Mouse (Mus musculus) thymus, postnatal 36 days (tissue): ENCODE results near the gene Atp4a.
"Not testable (repeated sequence)": the region's sequence is repeated elsewhere in the genome, so short reads cannot be mapped to it uniquely, and the experiment has no call there.

Source experiments
- DNase-seq, 2 experiments: peaks; one replicate each; pipeline ENCODE4 v3.0.0; 2022; ENCODE audit warnings: mixed read lengths in 2 of 2

Gene Atp4a

GRCm38 (mm10) chr7:30730064-30730722 lies 18.2 kb downstream of the Atp4a start:
- DNase-seq, result not testable (repeated sequence)

GRCm38 (mm10) chr7:30736211-30736610 lies 24.2 kb downstream of the Atp4a start:
- DNase-seq, result no peak

- DNase-seq, result not testable (repeated sequence)
Observed at GRCm38 (mm10) chr7:30742570-30742969, 30.6 kb downstream of the Atp4a start.

GRCm38 (mm10) chr7:30743617-30744016 lies 31.6 kb downstream of the Atp4a start, which contains the start of gene Gapdhs:
Gene Gapdhs, minus strand, starts transcription at chr7:30743681.
- not testable (repeated sequence) for DNase-seq

GRCm38 (mm10) chr7:30744022-30744598 lies 32.1 kb downstream of the Atp4a start:
- DNase-seq, result no peak

- no peak for DNase-seq
Observed at GRCm38 (mm10) chr7:30747525-30748204, 35.7 kb downstream of the Atp4a start.

- no peak for DNase-seq
Observed at GRCm38 (mm10) chr7:30749824-30750606, 38.0 kb downstream of the Atp4a start.

- no peak for DNase-seq
Observed at GRCm38 (mm10) chr7:30751086-30751669, 39.2 kb downstream of the Atp4a start, which contains the start of gene Sbsn. Gene Sbsn, plus strand, starts transcription at chr7:30751471.

- no peak for DNase-seq
Observed at GRCm38 (mm10) chr7:30757001-30757400, 45.0 kb downstream of the Atp4a start.

GRCm38 (mm10) chr7:30758853-30759252 lies 46.8 kb downstream of the Atp4a start:
- DNase-seq, result no peak

- no peak for DNase-seq
Observed at GRCm38 (mm10) chr7:30761769-30762352, 49.9 kb downstream of the Atp4a start.

GRCm38 (mm10) chr7:30763456-30763855 lies 51.4 kb downstream of the Atp4a start, which contains the start of gene Dmkn:
Gene Dmkn, plus strand, starts transcription at chr7:30763756.
- no peak for DNase-seq

GRCm38 (mm10) chr7:30765173-30765572 lies 53.2 kb downstream of the Atp4a start:
- DNase-seq, result no peak

- DNase-seq, result no peak
Observed at GRCm38 (mm10) chr7:30766408-30766807, 54.4 kb downstream of the Atp4a start.

GRCm38 (mm10) chr7:30769236-30769635 lies 57.2 kb downstream of the Atp4a start:
- no peak for DNase-seq
